Mouse (Mus musculus) forelimb bud, embryonic 11.5 days (tissue): Measurements from ENCODE around the gene Nfya.

Source experiments
- DNase-seq: peaks from one replicate; pipeline ENCODE4 v3.0.0-alpha.2; 2012; ENCODE audit warnings: low read depth, low spot score

The Nfya gene

DNA sequence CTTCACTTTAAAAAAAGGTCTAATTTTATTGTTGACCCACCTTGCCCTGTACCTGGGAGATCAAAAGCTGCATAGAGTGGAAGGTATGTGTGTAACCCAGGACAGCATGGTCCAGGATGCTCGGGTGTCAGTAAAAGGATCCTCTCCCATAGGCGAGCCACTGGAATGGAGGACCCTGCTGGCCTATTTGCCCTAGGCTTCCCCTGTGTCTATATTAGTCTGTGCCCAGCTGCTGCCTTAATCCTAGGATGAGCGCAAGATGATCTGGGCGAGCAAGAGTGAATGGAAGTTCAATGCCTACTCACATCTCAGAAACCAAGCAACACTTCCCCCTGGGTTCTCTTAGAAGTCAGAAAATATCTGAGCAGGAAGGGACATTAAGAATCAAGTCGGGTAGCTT is 21.3 kb upstream of the Nfya start:
- DNase-seq, result no peak

GRCm38 (mm10) chr17:48430394-48430793 is 20.7 kb upstream of the Nfya start:
- DNase-seq, result no peak

DNA sequence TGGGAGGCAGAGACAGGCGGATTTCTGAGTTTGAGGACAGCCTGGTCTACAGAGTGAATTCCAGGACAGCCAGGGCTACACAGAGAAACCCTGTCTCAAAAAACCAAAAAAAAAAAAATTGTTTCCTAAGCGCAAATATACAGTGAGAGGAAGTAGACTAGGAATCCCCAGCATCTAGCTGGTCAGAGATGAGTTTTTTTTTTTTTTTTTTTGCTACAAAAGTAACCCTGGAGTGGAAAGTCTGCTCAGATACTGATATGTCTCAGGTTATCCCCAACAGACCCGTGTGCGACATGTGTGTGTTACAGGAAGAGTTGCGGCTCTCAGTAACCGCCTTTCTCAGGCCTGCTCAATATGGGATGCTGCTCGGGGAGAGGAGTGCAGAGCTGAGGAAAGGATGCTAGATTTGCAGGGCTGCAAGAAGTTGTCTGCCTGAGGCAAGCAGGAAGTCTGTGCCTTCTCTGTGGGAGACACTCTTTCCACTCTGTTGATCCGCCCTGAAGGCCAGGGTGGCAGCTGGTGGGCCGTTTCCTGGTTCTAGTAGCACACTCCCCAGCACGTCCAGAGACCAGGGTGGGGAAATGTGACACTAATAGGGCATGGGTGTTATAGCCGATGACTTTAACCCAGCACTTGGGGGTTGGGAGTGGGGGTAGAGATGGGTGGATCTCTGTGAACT is 18.3 kb upstream of the Nfya start:
- no peak for DNase-seq

- no peak for DNase-seq
These were observed 17.5 kb upstream of the Nfya start for GRCm38 (mm10) chr17:48426991-48427750.

- DNase-seq, result no peak
These were observed 16.3 kb upstream of the Nfya start for GRCm38 (mm10) chr17:48425823-48426612.

- DNase-seq, result no peak
These were observed 14.5 kb upstream of the Nfya start for GRCm38 (mm10) chr17:48424237-48424636.

DNA sequence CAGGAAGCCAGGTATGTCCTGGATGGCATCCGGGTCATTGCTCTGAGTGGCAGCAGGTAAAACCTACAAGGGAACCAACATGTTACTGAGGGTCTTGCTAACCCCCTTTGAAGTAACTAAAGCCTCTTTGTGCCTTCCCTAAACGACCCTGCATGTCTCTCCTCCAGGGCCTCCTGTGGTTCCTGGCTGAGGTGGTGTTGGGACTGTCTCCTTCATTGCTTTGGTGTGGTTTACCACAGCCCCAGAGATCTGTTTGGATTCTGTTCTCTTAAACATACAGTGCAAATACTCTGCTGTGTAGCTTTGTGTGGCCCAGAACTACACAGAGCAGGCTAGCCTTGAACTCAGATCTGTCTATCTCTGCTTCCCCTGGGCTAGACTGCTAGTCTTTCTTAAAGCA is 9.9 kb upstream of the Nfya start:
- DNase-seq, result no peak

DNA sequence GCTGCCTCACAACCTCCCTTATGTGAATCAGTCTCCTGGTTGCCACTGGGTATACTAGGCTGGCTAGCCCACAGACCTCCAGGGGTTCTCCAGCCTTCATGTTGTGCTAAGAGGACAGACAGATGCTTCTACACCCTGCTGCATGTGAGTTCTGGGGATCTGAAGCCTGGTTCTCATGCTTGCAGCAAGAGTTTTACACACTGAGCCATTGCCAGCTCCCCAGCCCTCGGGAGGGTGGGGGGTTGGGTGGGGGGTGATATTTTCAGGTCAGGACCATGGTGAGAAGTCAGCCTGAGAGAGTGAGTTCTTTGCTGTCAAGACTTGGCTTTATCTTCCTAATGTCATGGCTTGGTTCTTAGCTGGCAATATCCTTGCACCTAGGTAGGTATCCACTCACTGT is 9.1 kb upstream of the Nfya start:
- DNase-seq, result no peak

DNA sequence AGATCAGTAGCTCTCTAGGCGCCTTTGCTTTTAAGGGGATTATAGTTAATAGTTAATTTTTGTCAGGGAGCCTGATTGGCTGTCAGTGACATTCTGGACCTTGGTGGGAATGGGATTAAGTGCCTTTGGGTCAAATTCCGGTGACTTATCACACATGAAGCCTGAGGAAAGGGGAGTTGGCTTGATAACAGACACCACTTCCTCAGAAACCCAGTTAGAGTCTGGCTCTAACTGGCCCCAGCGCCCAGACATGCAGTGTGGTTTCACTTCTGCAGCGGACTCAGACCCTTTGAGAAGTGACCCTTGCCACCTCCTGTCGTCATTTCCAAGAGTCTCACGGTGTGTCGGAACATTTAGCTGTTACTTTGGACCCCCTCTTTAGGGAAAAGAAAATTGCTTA is 8.5 kb upstream of the Nfya start:
- no peak for DNase-seq

GRCm38 (mm10) chr17:48417521-48417920 is 7.8 kb upstream of the Nfya start:
- no peak for DNase-seq

DNA sequence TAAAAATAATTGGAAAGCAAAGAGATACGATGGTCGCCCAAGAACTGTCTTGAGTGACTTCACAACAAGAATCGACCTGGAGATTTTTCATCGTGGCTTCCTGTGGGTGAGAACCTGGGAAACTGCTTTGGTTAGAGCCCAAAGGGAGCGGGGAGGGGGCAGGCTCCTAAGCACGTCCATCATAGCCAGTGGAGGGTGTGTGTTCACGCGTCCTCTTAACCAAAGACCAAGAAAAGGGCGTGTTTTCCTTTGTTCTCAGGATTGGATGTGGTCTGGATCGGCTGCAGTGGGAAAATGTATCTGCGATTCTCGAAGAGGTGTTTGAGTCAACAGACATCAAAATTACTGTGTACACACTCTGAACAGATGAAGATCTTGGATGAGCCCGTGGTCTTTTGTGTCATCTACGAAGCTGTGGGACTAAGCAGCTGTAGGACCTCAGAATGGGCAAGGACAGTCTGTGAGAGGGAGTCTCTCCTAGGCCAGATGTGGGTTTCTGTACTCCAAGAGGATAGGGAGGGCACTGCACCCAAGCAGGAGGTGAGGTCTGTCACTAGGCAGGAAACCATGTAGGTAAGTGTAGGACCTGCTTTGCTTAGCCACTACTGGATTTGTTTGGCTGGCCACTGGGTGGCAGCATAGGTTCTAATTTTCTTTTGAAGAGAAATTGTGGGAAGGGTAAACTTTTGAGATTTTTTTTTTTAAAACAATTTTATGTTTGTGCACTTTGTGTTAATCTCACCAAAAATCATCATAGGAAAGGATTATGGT is 6.9 kb upstream of the Nfya start:
- peak; percentile 65 for DNase-seq

GRCm38 (mm10) chr17:48416011-48416410 is 6.3 kb upstream of the Nfya start:
- DNase-seq, result no peak

DNA sequence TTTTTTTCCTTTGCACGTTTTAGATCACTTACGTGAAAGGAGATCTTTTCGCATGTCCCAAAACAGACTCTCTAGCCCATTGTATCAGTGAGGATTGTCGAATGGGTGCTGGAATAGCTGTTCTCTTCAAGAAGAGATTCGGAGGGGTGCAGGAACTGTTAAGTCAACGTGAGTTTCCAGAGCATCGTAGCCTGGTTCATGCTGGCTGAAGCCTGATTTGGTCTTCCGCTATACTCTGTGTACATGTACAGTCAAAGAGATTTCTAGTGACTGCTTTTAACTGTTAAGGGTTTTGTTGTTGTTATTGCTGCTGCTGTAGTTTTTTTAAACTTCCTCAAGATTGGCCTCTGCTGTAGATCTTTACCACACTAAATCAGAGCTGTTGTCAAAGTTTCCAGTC is 1.5 kb upstream of the Nfya start:
- no peak for DNase-seq

DNA sequence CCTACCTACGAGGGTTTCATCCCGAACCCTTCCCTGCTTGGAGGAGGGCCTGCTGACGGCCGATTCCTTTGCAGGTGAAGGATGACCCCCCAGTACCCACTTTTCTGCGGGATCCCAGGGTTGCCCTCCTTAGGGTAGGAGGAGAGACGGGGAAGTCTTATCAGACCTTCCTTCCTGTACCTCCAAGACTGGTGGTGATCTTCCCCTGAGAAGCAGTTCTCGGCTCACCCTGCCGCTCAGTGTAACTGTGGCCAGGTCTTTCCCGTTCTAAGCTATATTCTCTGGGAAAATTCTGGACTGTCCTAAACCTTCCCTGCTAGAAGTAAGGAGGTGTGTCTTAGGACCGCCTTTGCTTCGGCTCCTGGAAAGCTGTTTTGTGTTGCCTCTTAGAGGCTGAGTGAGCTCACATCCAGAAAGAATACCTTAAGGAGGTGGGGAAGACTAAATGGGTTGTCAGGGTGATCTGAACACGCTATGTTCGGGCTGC is 636 bp upstream of the Nfya start:
- peak; percentile 50 for DNase-seq

DNA sequence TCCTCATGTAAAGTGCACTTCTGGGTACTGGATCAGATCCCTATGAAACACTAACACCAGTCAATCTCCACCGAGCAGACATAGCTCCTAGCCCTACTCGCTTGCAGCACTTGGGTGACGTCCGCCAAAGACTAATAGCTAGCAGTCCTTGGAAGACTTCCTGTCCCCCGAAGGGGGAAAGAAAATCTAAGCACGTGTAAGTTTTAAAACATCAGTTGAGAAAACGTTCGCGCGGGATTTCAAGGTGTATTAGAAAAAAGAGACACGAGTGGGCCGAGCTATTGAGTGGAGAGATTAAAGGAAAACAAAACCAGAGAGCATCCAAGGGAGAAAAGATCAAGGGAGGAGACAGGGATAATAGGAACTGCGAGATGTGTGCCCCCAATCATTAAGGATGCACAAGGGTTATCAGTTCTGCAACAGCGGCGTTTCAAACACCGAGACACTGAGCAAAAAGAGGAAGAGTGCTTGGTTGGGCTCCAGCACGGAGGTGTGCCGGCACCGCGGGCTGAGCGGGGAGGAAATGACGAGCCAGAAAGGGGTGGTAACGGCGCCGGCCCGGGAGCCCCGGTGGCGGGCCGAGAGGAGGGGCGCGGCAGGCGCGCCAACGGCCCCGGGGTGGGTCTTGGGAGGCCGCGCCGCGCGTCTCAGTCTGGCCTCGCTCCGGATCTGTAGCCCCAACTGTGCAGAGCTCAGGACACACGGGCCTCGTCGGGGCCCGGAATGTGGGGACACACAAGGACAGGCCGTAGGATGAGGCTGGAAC is 997 bp downstream of the Nfya start:
- DNase-seq, result peak; percentile 57

- DNase-seq, result peak; percentile 12
These were observed 1.7 kb downstream of the Nfya start for GRCm38 (mm10) chr17:48407910-48408525.

DNA sequence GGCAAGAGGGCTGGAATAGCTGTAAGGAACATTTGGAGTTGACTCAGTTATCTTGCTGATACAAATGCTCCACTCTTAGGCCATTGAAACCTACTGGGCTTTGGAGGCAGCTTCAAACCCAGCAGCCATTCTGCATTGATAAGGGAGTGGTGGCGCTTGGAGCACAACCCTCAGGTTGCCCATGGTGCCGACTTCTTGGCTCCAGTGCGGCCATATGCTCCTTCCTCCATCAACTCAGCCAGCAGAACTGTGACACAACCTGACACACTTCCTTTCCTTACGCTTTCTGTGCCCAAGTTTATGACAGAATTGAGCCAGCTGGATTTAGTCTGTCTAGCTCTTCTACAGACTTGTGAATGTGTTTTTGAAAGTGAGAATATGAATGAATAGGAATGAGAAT is 2.6 kb downstream of the Nfya start:
- DNase-seq, result no peak

GRCm38 (mm10) chr17:48404706-48405105 is 5.0 kb downstream of the Nfya start:
- no peak for DNase-seq

GRCm38 (mm10) chr17:48403848-48404247 is 5.9 kb downstream of the Nfya start:
- DNase-seq, result no peak

DNA sequence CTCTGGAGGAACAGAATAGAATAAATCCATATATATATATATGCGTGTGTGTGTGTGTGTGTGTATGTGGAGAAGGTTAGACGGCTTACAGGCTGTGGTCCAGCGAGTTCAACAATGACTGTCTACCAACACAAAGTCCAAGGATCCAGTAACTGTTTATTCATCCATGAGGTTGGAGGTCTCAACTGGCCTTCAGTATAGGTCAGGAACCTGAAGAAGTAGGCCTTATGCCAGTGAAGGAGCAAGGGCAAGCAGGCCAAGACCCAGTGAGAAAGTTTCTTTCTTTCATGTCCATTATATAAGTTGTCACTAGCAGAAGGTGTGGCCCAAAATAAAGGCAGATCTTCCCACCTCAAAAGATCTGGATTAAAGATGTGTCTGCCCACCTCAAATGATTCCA is 7.0 kb downstream of the Nfya start:
- DNase-seq, result no peak
